Mouse (Mus musculus): ENCODE results near the gene Adipor2. TPM values are rescaled to one million over a fixed set of nuclear protein-coding genes. Genes with fewer than 3 reads are reported as not detected.

Gene Adipor2
- total RNA-seq, 1 experiment, result 59.4 TPM

DNA sequence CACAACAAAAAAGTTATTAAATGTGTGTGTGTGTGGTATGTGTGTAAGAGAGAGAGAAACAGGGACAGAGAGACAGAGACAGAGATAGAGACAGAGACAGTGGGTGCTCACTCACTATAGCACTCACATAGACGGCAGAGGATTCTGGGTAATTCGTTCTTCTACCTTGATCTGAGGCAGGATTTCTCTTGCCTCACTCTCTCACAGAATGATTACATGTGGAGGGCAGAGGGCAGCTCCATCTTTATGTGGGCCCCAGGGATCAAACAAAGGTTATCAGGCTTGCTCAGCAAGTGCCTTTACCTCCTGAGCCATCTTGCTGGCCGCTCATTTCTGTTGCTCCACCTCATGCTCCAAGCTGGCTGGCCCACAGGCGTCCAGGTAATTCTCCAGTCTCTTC, 16.9 kb upstream of the Adipor2 start:
- Histone ChIP-seq H3K9me3 (ENCODE audit: control insufficient read depth, insufficient read depth, low read depth, low read length) (no peaks in the 10 kb centered on the region), H3K27ac (ENCODE audit: insufficient read depth, low read depth, low read length, poor library complexity, severe bottlenecking) (no peak overlapping the region), H3K36me3 (ENCODE audit: control insufficient read depth, insufficient read depth, low read length, poor library complexity, severe bottlenecking) (peaks cover 1% of the 10 kb centered on the region; the same call in 1 of the 2 replicates), H3K9ac (ENCODE audit: insufficient read depth, low read depth, low read length, poor library complexity, severe bottlenecking) (no peak overlapping the region), H3K4me3 (ENCODE audit: insufficient read depth in 1 of 2, low read depth in 1 of 2, low read length in 2 of 2, poor library complexity in 1 of 2, severe bottlenecking in 1 of 2) (no peak overlapping the region), H3K4me1 (ENCODE audit: control insufficient read depth in 2 of 2, insufficient read depth in 2 of 2, low read length in 2 of 2, poor library complexity in 1 of 2) (peaks cover 0 to 5% of the 10 kb centered on the region in 2 experiments; a peak in 1 of 4 replicates)
- no peak for DNase-seq (ENCODE audit: low read depth, low spot score)
- in situ Hi-C loops (cut with MboI; ENCODE audit: low sequenced_read_pairs in 2 of 2, unreplicated experiment in 2 of 2), result no loop called here
- no peak for TF ChIP-seq CHD2 (IDR thresholded peaks at IDR 0.05; ENCODE audit: low read depth, low read length)
- no peak for TF ChIP-seq HCFC1 (IDR thresholded peaks at IDR 0.05; ENCODE audit: borderline replicate concordance, insufficient read depth, low read length)
- no peak for TF ChIP-seq ZC3H11A (IDR thresholded peaks at IDR 0.05; ENCODE audit: borderline replicate concordance, low read depth, low read length)

DNA sequence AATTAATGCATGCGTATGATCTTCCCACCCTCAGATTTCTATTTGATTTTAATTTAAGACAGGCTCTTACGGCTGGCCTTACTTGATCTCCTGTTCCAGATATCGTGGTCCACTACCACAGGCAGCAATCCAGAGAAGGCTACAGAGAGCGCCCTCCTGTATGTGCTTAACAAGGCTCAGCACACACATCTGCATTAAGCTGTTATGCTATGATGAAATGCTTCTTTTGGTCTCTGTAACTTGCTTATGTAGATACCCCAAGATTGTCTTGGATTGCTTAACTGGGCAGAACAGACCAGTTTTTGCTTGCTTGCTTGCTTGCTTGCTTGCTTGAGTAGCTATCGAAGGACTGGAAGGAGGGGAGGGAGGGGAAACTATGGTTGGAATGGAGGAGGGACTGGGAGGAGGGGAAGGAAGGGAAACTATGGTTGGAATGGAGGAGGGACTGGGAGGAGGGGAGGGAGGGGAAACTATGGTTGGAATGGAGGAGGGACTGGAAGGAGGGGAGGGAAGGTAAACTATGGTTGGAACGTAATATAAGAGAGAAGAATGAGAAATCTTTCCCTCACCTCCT, 14.3 kb upstream of the Adipor2 start:
- DNase-seq (ENCODE audit: low read depth, low spot score), result no peak
- peaks cover 1% of the 10 kb centered on the region; the same call in 1 of the 2 replicates for H3K36me3 ChIP-seq (ENCODE audit: control insufficient read depth, insufficient read depth, low read length, poor library complexity, severe bottlenecking)
- peaks cover 0 to 5% of the 10 kb centered on the region in 2 experiments; a peak in 1 of 4 replicates for H3K4me1 ChIP-seq (ENCODE audit: control insufficient read depth in 2 of 2, insufficient read depth in 2 of 2, low read length in 2 of 2, poor library complexity in 1 of 2)
- TF ChIP-seq HCFC1 (IDR thresholded peaks at IDR 0.05; ENCODE audit: borderline replicate concordance, insufficient read depth, low read length) (no peak), ZNF384 (IDR thresholded peaks at IDR 0.05; ENCODE audit: low read depth, low read length) (no peak), ZC3H11A (IDR thresholded peaks at IDR 0.05; ENCODE audit: borderline replicate concordance, low read depth, low read length) (no peak), CHD2 (IDR thresholded peaks at IDR 0.05; ENCODE audit: low read depth, low read length) (no peak), MAFK (IDR thresholded peaks at IDR 0.05; ENCODE audit: insufficient read depth, low read depth, low read length) (no peak)
- no peaks in the 10 kb centered on the region for H3K9me3 ChIP-seq (ENCODE audit: control insufficient read depth, insufficient read depth, low read depth, low read length)
- no peak overlapping the region for H3K27ac ChIP-seq (ENCODE audit: insufficient read depth, low read depth, low read length, poor library complexity, severe bottlenecking)
- no peak overlapping the region for H3K9ac ChIP-seq (ENCODE audit: insufficient read depth, low read depth, low read length, poor library complexity, severe bottlenecking)
- H3K4me3 ChIP-seq (ENCODE audit: insufficient read depth in 1 of 2, low read depth in 1 of 2, low read length in 2 of 2, poor library complexity in 1 of 2, severe bottlenecking in 1 of 2), result no peak overlapping the region
- in situ Hi-C loops (cut with MboI; ENCODE audit: low sequenced_read_pairs in 2 of 2, unreplicated experiment in 2 of 2), result no loop called here

GRCm38 (mm10) chr6:119430508-119430907, 13.0 kb upstream of the Adipor2 start:
- peaks cover 1% of the 10 kb centered on the region; the same call in 1 of the 2 replicates for H3K36me3 ChIP-seq (ENCODE audit: control insufficient read depth, insufficient read depth, low read length, poor library complexity, severe bottlenecking)
- H3K9me3 ChIP-seq (ENCODE audit: control insufficient read depth, insufficient read depth, low read depth, low read length), result no peaks in the 10 kb centered on the region
- DNase-seq (ENCODE audit: low read depth, low spot score), result no peak
- peaks cover 0 to 5% of the 10 kb centered on the region in 2 experiments; a peak in 1 of 4 replicates for H3K4me1 ChIP-seq (ENCODE audit: control insufficient read depth in 2 of 2, insufficient read depth in 2 of 2, low read length in 2 of 2, poor library complexity in 1 of 2)
- no peak overlapping the region for H3K9ac ChIP-seq (ENCODE audit: insufficient read depth, low read depth, low read length, poor library complexity, severe bottlenecking)
- in situ Hi-C loops (cut with MboI; ENCODE audit: low sequenced_read_pairs in 2 of 2, unreplicated experiment in 2 of 2), result no loop called here
- no peak overlapping the region for H3K4me3 ChIP-seq (ENCODE audit: insufficient read depth in 1 of 2, low read depth in 1 of 2, low read length in 2 of 2, poor library complexity in 1 of 2, severe bottlenecking in 1 of 2)
- no peak overlapping the region for H3K27ac ChIP-seq (ENCODE audit: insufficient read depth, low read depth, low read length, poor library complexity, severe bottlenecking)
- peak; percentile 48; the same call in 1 of the 2 replicates for TF ChIP-seq ZC3H11A (IDR thresholded peaks at IDR 0.05; ENCODE audit: borderline replicate concordance, low read depth, low read length)
- no peak for TF ChIP-seq MAFK (IDR thresholded peaks at IDR 0.05; ENCODE audit: insufficient read depth, low read depth, low read length)

- Histone ChIP-seq H3K9ac (ENCODE audit: insufficient read depth, low read depth, low read length, poor library complexity, severe bottlenecking) (no peak overlapping the region), H3K27ac (ENCODE audit: insufficient read depth, low read depth, low read length, poor library complexity, severe bottlenecking) (no peak overlapping the region), H3K4me1 (ENCODE audit: control insufficient read depth in 2 of 2, insufficient read depth in 2 of 2, low read length in 2 of 2, poor library complexity in 1 of 2) (peaks cover 0 to 3% of the 10 kb centered on the region in 2 experiments; a peak in 1 of 4 replicates), H3K36me3 (ENCODE audit: control insufficient read depth, insufficient read depth, low read length, poor library complexity, severe bottlenecking) (no peaks in the 10 kb centered on the region; the same call in 1 of the 2 replicates), H3K9me3 (ENCODE audit: control insufficient read depth, insufficient read depth, low read depth, low read length) (no peaks in the 10 kb centered on the region), H3K4me3 (ENCODE audit: insufficient read depth in 1 of 2, low read depth in 1 of 2, low read length in 2 of 2, poor library complexity in 1 of 2, severe bottlenecking in 1 of 2) (no peak overlapping the region)
- TF ChIP-seq ZC3H11A (IDR thresholded peaks at IDR 0.05; ENCODE audit: borderline replicate concordance, low read depth, low read length), result no peak
- no peak for TF ChIP-seq ZNF384 (IDR thresholded peaks at IDR 0.05; ENCODE audit: low read depth, low read length)
- TF ChIP-seq CHD2 (IDR thresholded peaks at IDR 0.05; ENCODE audit: low read depth, low read length), result no peak
- TF ChIP-seq MAFK (IDR thresholded peaks at IDR 0.05; ENCODE audit: insufficient read depth, low read depth, low read length), result no peak
- TF ChIP-seq HCFC1 (IDR thresholded peaks at IDR 0.05; ENCODE audit: borderline replicate concordance, insufficient read depth, low read length), result no peak
- DNase-seq (ENCODE audit: low read depth, low spot score), result no peak
- in situ Hi-C loops (cut with MboI; ENCODE audit: low sequenced_read_pairs in 2 of 2, unreplicated experiment in 2 of 2), result no loop called here
These were observed 11.8 kb upstream of the Adipor2 start for GRCm38 (mm10) chr6:119429311-119429710.

DNA sequence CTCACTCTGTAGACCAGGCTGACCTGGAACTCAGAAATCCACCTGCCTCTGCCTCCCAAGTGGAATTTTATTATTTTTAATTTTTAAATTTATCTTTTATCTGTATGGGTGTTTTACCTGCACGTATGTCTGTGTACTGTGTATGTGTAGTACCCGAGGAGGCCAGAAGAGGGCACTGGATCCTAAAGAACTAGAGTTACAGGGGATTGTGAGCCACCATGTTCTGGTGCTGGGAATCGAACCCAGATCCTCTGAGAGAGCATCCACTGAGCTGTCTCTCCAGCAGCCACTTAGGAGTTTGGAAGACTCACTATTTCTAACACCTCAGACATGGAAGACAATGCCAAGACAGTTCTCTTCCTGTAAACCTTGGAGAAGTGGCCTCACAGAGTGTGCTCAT, 11.1 kb upstream of the Adipor2 start:
- in situ Hi-C loops (cut with MboI; ENCODE audit: low sequenced_read_pairs in 2 of 2, unreplicated experiment in 2 of 2), result no loop called here
- no peak for DNase-seq (ENCODE audit: low read depth, low spot score)
- Histone ChIP-seq H3K4me3 (ENCODE audit: insufficient read depth in 1 of 2, low read depth in 1 of 2, low read length in 2 of 2, poor library complexity in 1 of 2, severe bottlenecking in 1 of 2) (no peak overlapping the region), H3K9me3 (ENCODE audit: control insufficient read depth, insufficient read depth, low read depth, low read length) (no peaks in the 10 kb centered on the region), H3K4me1 (ENCODE audit: control insufficient read depth in 2 of 2, insufficient read depth in 2 of 2, low read length in 2 of 2, poor library complexity in 1 of 2) (peaks cover 0 to 3% of the 10 kb centered on the region in 2 experiments; a peak in 1 of 4 replicates), H3K36me3 (ENCODE audit: control insufficient read depth, insufficient read depth, low read length, poor library complexity, severe bottlenecking) (no peaks in the 10 kb centered on the region; the same call in 1 of the 2 replicates), H3K9ac (ENCODE audit: insufficient read depth, low read depth, low read length, poor library complexity, severe bottlenecking) (no peak overlapping the region), H3K27ac (ENCODE audit: insufficient read depth, low read depth, low read length, poor library complexity, severe bottlenecking) (no peak overlapping the region)
- no peak for TF ChIP-seq HCFC1 (IDR thresholded peaks at IDR 0.05; ENCODE audit: borderline replicate concordance, insufficient read depth, low read length)
- TF ChIP-seq MAFK (IDR thresholded peaks at IDR 0.05; ENCODE audit: insufficient read depth, low read depth, low read length), result no peak
- TF ChIP-seq ZNF384 (IDR thresholded peaks at IDR 0.05; ENCODE audit: low read depth, low read length), result no peak
- no peak for TF ChIP-seq CHD2 (IDR thresholded peaks at IDR 0.05; ENCODE audit: low read depth, low read length)
- no peak for TF ChIP-seq ZC3H11A (IDR thresholded peaks at IDR 0.05; ENCODE audit: borderline replicate concordance, low read depth, low read length)
